Mouse (Mus musculus) hindbrain, embryonic 13.5 days (tissue): ENCODE measurements around the gene Rbms3. TPM values are rescaled to one million over a fixed set of nuclear protein-coding genes. Genes with fewer than 3 reads are reported as not detected.

Experiments used
- ATAC-seq: fragments of 200-750 bp; cut with Nextera tagmentation; 2 replicates; pipeline ENCODE4 v1.8.0; 2017; ENCODE audit warnings: moderate TSS enrichment; ENCODE audit not compliant: low FRiP score
- H3K27ac ChIP-seq: fragments of 300-500 bp; sonication (generic); 2 replicates; pipeline ENCODE4 v1.5.1; 2015; ENCODE audit warnings: inconsistent platforms, mild to moderate bottlenecking, moderate library complexity
- H3K27me3 ChIP-seq: fragments of 300-500 bp; sonication (generic); 2 replicates; pipeline ENCODE4 v1.6.1; 2015; ENCODE audit warnings: mild to moderate bottlenecking, inconsistent platforms
- H3K36me3 ChIP-seq: fragments of 300-500 bp; sonication (generic); 2 replicates; pipeline ENCODE4 v1.6.1; 2015; ENCODE audit warnings: mild to moderate bottlenecking, inconsistent platforms
- H3K4me1 ChIP-seq: fragments of 300-500 bp; sonication (generic); replicated peaks from 2 replicates; pipeline ENCODE4 v1.6.1; 2015; ENCODE audit warnings: inconsistent platforms
- H3K4me2 ChIP-seq: fragments of 300-500 bp; sonication (generic); 2 replicates; pipeline ENCODE4 v1.6.1; 2015; ENCODE audit warnings: inconsistent platforms, mild to moderate bottlenecking, moderate library complexity
- H3K4me3 ChIP-seq: fragments of 300-500 bp; sonication (generic); 2 replicates; pipeline ENCODE4 v1.5.1; 2015; ENCODE audit warnings: mild to moderate bottlenecking, inconsistent platforms
- H3K9ac ChIP-seq: fragments of 300-500 bp; sonication (generic); 2 replicates; pipeline ENCODE4 v1.6.1; 2015; ENCODE audit warnings: mild to moderate bottlenecking, inconsistent platforms
- H3K9me3 ChIP-seq: fragments of 300-500 bp; sonication (generic); 2 replicates; pipeline ENCODE4 v1.6.1; 2016; ENCODE audit warnings: inconsistent platforms
- WGBS: fragments of 180-500 bp; shearing (Covaris S2); methylation state at CpG from one replicate; pipeline ENCODE4 v1.1.7; 2015; 5-methylcytosine and 5-hydroxymethylcytosine counted together
- polyA plus RNA-seq: library from polyadenylated mRNA; unstranded; fragments of >200 nt; fragmentation: Nextera tagmentation; extraction: Ambion mirVana; gene quantifications from 2 replicates; pipeline ENCODE4 v1.2.1, GENCODE M21; 2015

Rbms3 gene
- polyA plus RNA-seq, 1 experiment from 2014 or later = 73.7 TPM

GRCm38 (mm10) chr9:116873976-116874320, 755.8 kb downstream of the Rbms3 start:
- Histone ChIP-seq H3K4me2 (no peak overlapping the region), H3K9ac (no peak overlapping the region), H3K4me3 (no peak overlapping the region), H3K27ac (no peak overlapping the region), H3K9me3 (0 out of 2 replicates have a peak, but pooled peaks cover 5% of the 10 kb centered on the region), H3K36me3 (no peaks in the 10 kb centered on the region; the same call in 1 of the 2 replicates), H3K27me3 (no peaks in the 10 kb centered on the region), H3K4me1 (peaks cover 10% of the 10 kb centered on the region; the same call in 1 of the 2 replicates)
- ATAC-seq = no peak
- 77% methylated on average over 2 of the region's 2 CpGs for WGBS

GRCm38 (mm10) chr9:116873033-116873975, 756.4 kb downstream of the Rbms3 start:
- Histone ChIP-seq H3K27me3 (no peaks in the 10 kb centered on the region), H3K4me1 (peaks cover 10% of the 10 kb centered on the region; the same call in 1 of the 2 replicates), H3K36me3 (no peaks in the 10 kb centered on the region; the same call in 1 of the 2 replicates), H3K4me2 (no peak overlapping the region), H3K9ac (no peak overlapping the region), H3K27ac (no peak overlapping the region), H3K9me3 (0 out of 2 replicates have a peak, but pooled peaks cover 5% of the 10 kb centered on the region), H3K4me3 (no peak overlapping the region)
- 86% methylated on average over 30 of the region's 30 CpGs for WGBS
- ATAC-seq = no peak

GRCm38 (mm10) chr9:116872346-116872745, 757.4 kb downstream of the Rbms3 start:
- Histone ChIP-seq H3K27me3 (no peaks in the 10 kb centered on the region), H3K9me3 (0 out of 2 replicates have a peak, but pooled peaks cover 5% of the 10 kb centered on the region), H3K4me1 (peaks cover 10% of the 10 kb centered on the region; the same call in 1 of the 2 replicates), H3K27ac (no peak overlapping the region), H3K9ac (no peak overlapping the region), H3K4me3 (no peak overlapping the region), H3K36me3 (no peaks in the 10 kb centered on the region; the same call in 1 of the 2 replicates), H3K4me2 (no peak overlapping the region)
- ATAC-seq = no peak
- WGBS = 83% methylated on average over 6 of the region's 6 CpGs

- 0 out of 2 replicates have a peak, but pooled peaks cover 5% of the 10 kb centered on the region for H3K9me3 ChIP-seq
- no peaks in the 10 kb centered on the region; the same call in 1 of the 2 replicates for H3K36me3 ChIP-seq
- peaks cover 10% of the 10 kb centered on the region; the same call in 1 of the 2 replicates for H3K4me1 ChIP-seq
- H3K27me3 ChIP-seq = no peaks in the 10 kb centered on the region
- no peak overlapping the region for H3K9ac ChIP-seq
- H3K27ac ChIP-seq = no peak overlapping the region
- no peak overlapping the region for H3K4me2 ChIP-seq
- no peak for ATAC-seq
- H3K4me3 ChIP-seq = no peak overlapping the region
- WGBS = 90% methylated on average over 5 of the region's 5 CpGs
Observed at GRCm38 (mm10) chr9:116871576-116871975, 758.1 kb downstream of the Rbms3 start.

- Histone ChIP-seq H3K4me3 (no peak overlapping the region), H3K27me3 (no peaks in the 10 kb centered on the region), H3K9ac (no peak overlapping the region), H3K4me2 (no peak overlapping the region), H3K9me3 (no peaks in the 10 kb centered on the region), H3K27ac (no peak overlapping the region), H3K36me3 (no peaks in the 10 kb centered on the region), H3K4me1 (peaks cover 8% of the 10 kb centered on the region; the same call in 1 of the 2 replicates)
- no peak for ATAC-seq
- 94% methylated on average over 7 of the region's 7 CpGs for WGBS
Observed at GRCm38 (mm10) chr9:116866060-116866459, 763.7 kb downstream of the Rbms3 start.

GRCm38 (mm10) chr9:116863626-116864025, 766.1 kb downstream of the Rbms3 start:
- no peak overlapping the region for H3K9ac ChIP-seq
- H3K27me3 ChIP-seq = no peaks in the 10 kb centered on the region
- H3K27ac ChIP-seq = peak overlapping the region; percentile 48
- 60% methylated on average over 4 of the region's 4 CpGs for WGBS
- no peak for ATAC-seq
- peaks cover 8% of the 10 kb centered on the region; the same call in 1 of the 2 replicates for H3K4me1 ChIP-seq
- no peak overlapping the region for H3K4me2 ChIP-seq
- H3K36me3 ChIP-seq = no peaks in the 10 kb centered on the region
- no peaks in the 10 kb centered on the region for H3K9me3 ChIP-seq
- H3K4me3 ChIP-seq = no peak overlapping the region

- H3K4me1 ChIP-seq = peaks cover 8% of the 10 kb centered on the region; the same call in 1 of the 2 replicates
- H3K4me3 ChIP-seq = no peak overlapping the region
- H3K36me3 ChIP-seq = no peaks in the 10 kb centered on the region
- no peak for ATAC-seq
- H3K27ac ChIP-seq = no peak overlapping the region
- no peaks in the 10 kb centered on the region for H3K9me3 ChIP-seq
- no peak overlapping the region for H3K4me2 ChIP-seq
- no peak overlapping the region for H3K9ac ChIP-seq
- WGBS = 86% methylated on average over 3 of the region's 3 CpGs
- no peaks in the 10 kb centered on the region for H3K27me3 ChIP-seq
Observed at GRCm38 (mm10) chr9:116862341-116862740, 767.4 kb downstream of the Rbms3 start.

- 90% methylated on average over 6 of the region's 6 CpGs for WGBS
- Histone ChIP-seq H3K9ac (no peak overlapping the region), H3K36me3 (no peaks in the 10 kb centered on the region), H3K4me2 (no peak overlapping the region), H3K27me3 (no peaks in the 10 kb centered on the region), H3K9me3 (no peaks in the 10 kb centered on the region), H3K4me1 (peaks cover 7% of the 10 kb centered on the region), H3K4me3 (no peak overlapping the region), H3K27ac (no peak overlapping the region)
- ATAC-seq = no peak
Observed at GRCm38 (mm10) chr9:116857861-116858595, 771.7 kb downstream of the Rbms3 start.

GRCm38 (mm10) chr9:116857151-116857550, 772.6 kb downstream of the Rbms3 start:
- 84% methylated on average over 3 of the region's 3 CpGs for WGBS
- no peaks in the 10 kb centered on the region for H3K27me3 ChIP-seq
- no peaks in the 10 kb centered on the region for H3K36me3 ChIP-seq
- H3K4me3 ChIP-seq = no peak overlapping the region
- H3K4me1 ChIP-seq = peaks cover 7% of the 10 kb centered on the region
- H3K4me2 ChIP-seq = no peak overlapping the region
- no peak for ATAC-seq
- H3K9ac ChIP-seq = no peak overlapping the region
- no peaks in the 10 kb centered on the region for H3K9me3 ChIP-seq
- no peak overlapping the region for H3K27ac ChIP-seq

GRCm38 (mm10) chr9:116855744-116856143, 774.0 kb downstream of the Rbms3 start:
- H3K9ac ChIP-seq = no peak overlapping the region

GRCm38 (mm10) chr9:116848905-116849304, 780.8 kb downstream of the Rbms3 start:
- Histone ChIP-seq H3K36me3 (no peaks in the 10 kb centered on the region), H3K4me3 (no peak overlapping the region), H3K9me3 (no peaks in the 10 kb centered on the region), H3K9ac (no peak overlapping the region), H3K27me3 (no peaks in the 10 kb centered on the region), H3K27ac (no peak overlapping the region), H3K4me1 (no peaks in the 10 kb centered on the region), H3K4me2 (no peak overlapping the region)
- no peak for ATAC-seq
- 96% methylated on average over 4 of the region's 4 CpGs for WGBS

More at GRCm38 (mm10) chr9:116855744-116856143, 774.0 kb downstream of the Rbms3 start:
- Histone ChIP-seq H3K36me3 (no peaks in the 10 kb centered on the region), H3K27me3 (no peaks in the 10 kb centered on the region), H3K27ac (peak overlapping the region; percentile 44), H3K4me3 (no peak overlapping the region), H3K9me3 (no peaks in the 10 kb centered on the region), H3K4me2 (no peak overlapping the region), H3K4me1 (peaks cover 7% of the 10 kb centered on the region)
- WGBS = 32% methylated on average over 3 of the region's 3 CpGs
- no peak for ATAC-seq

GRCm38 (mm10) chr9:116848166-116848565, 781.5 kb downstream of the Rbms3 start:
- Histone ChIP-seq H3K27me3 (no peaks in the 10 kb centered on the region), H3K9me3 (no peaks in the 10 kb centered on the region), H3K36me3 (no peaks in the 10 kb centered on the region), H3K27ac (no peak overlapping the region), H3K9ac (no peak overlapping the region), H3K4me3 (no peak overlapping the region), H3K4me2 (no peak overlapping the region), H3K4me1 (no peaks in the 10 kb centered on the region)
- no peak for ATAC-seq
- WGBS = 86% methylated on average over 10 of the region's 10 CpGs
